Mouse (Mus musculus) thymus, adult 18-20 months (tissue): Measurements from ENCODE around the gene Lhcgr.
"Not testable (repeated sequence)": the region's sequence is repeated elsewhere in the genome, so short reads cannot be mapped to it uniquely, and the experiment has no call there.

ENCODE experiments used
- DNase-seq, 2 experiments: peaks; one replicate each; pipeline ENCODE4 v3.0.0; 2022; ENCODE audit warnings: mixed read lengths in 2 of 2

The Lhcgr gene

DNA sequence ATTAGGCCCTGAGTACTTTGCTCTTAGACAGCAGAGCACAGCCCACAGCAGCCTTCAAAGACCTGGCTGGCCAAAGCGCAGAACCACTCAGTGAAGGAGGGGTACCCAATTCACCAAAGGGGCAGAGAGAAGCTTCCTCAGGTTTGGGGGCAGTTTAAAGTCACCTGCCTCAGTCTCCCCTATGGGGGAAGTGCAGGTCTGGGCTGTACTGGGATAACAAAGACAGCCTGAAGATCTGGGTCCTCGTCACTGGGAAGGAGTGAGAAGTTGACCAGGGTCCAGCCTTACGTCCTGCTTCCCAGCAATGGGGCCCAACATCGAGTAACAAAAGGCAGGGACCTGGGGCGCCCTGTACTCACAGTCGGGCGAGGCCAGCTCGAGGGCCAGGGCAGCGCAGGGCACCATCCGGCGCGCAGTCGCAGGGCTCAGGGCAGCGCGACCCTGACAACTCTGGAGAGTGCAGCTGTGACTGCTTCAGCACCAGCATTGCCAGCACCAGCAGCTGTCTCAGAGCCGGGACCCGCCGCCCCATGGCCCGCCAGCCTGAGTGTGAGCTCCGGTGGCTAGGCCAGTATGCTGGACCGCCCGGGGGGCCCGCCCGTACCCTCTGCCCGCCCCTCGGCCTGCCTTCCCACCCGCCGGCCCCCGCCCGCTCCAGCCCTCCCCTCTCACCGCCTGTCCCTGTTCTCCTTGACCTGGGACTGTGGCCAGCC lies at the start of gene Lhcgr:
Gene Lhcgr, minus strand, starts transcription at position 551 of the 713 bp plus-strand sequence.
- DNase-seq: no peak

DNA sequence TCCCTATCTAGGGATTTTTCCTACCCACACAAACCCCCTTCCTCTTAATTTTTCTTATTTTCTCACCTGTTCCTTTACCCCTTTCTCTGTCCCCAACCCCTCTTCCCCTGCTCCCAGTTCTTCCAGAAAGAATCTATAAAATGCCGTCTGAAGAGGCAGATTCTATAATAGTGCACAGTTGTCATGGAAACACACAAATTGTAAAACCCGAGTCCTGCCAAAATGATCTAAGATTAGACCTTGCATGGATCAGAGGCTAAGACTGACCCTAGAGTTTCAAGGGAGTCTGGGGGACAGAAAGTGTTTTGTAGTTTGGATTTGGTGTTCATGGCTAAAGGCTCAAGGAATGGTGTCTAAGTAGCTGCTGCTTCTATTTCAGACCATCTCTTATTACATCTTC lies 25.8 kb upstream of the Lhcgr start:
- DNase-seq: no peak

DNA sequence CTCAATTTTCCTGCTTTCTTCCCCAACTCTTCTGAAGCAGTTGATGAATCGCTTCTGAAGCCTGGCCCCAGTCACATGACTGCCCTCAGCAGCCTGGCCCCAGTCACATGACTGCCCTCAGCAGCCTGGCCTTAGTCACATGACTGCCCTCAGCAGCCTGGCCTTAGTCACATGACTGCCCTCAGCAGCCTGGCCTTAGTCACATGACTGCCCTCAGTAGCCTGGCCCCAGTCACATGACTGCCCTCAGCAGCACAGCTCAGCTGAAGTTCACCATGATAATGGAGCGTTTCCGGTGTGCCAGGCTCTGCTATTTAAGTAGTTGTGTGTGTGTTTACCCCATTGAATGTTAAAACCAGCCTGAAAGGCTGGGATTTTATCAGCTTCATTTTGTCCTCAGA lies 21.2 kb upstream of the Lhcgr start:
- not testable (repeated sequence) for DNase-seq

DNA sequence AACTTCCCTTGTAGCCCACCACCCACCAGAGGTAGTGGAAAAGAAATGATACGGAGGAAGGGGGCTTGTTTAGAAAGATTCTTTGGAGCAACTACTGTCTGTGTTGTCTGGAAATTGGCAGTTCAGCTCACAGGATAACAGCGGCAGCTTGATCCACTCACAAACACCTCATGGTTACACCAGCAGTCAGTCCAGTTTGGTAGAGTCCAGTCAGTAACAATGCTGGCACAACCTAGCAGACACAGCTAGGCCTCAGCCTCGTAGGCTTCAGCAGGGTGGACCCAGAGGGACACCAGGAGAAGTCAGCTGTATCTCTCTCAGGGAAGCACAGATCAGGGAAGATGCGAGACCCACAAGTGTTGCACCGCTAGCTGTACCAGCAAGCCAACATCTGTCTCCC lies 19.0 kb upstream of the Lhcgr start:
- no peak for DNase-seq

DNA sequence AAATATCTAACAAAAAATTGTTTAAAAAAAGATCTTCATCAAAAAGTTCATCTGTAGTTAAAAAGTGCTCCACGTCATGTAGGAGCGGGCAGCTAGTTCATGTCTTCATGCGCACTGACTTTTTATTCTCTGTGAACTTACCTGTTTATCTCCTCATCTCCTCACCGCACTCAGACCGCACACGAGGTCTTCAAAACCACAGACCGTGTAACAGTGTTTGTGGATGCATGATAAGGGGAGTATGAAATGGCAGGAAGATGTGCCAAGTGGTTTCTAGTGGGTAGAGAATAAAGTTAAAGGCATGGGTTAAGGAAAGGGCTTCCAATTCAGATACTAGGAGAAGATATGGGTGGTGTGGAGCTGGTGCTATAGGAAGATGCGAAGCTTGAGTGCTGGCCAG lies 14.6 kb upstream of the Lhcgr start:
- no peak for DNase-seq

DNA sequence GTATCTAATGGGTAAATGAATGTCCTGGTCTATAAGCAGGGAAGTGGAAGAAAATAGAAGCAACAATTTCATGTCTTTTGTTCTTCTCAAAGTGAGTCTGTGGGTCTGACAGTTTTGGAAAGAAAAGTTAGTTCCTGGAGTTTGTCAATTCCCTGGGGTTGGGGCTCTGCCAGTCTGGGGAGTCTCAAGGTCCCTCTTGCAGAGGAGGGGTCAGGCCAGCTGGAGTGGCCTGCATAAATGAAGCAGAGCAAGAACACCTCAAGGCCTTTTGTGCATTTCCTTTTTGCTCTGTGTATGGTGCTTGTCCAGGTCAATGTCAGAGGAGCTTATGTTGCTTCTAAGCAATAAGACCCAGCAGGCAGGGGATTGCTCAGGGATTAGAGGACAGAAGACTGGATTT lies 11.7 kb upstream of the Lhcgr start:
- DNase-seq: no peak

DNA sequence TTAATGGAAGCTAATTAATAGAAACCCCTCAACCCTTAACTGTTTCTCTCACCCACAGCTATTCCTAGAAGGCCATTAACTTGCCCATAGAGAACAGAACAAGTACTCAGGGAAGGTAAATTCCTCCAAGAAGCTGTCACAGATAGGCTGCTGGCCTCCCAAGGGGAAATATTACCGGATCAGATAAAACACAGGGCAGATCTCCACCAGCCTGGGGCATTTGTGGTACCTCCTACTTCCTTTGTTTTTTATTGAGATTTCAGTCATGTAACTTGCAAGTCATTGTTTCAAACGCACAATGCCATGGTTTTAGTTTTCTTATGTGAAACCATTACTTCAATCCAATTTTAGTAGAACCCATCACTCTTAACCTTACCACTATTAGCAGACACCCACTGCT lies 1.1 kb downstream of the Lhcgr start:
- no peak for DNase-seq

DNA sequence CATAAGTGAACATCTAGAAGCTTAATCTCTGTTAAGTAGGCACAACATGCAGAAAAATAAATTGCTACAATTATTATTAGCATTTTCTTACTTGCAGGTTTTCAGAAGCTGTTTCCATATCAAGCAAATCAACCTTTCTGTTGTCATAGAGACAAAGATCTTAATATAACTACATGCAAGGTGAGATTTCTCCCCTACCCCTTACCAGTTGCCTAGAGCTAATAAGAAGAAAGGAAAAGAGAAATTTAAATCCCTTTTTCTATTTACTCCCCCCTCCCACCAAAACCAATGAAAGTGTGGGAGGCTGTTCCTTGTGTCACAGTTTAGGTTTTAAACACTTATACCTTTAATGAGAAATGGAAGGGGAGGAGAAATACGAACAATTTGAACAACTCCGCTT lies 3.4 kb downstream of the Lhcgr start:
- DNase-seq: no peak

DNA sequence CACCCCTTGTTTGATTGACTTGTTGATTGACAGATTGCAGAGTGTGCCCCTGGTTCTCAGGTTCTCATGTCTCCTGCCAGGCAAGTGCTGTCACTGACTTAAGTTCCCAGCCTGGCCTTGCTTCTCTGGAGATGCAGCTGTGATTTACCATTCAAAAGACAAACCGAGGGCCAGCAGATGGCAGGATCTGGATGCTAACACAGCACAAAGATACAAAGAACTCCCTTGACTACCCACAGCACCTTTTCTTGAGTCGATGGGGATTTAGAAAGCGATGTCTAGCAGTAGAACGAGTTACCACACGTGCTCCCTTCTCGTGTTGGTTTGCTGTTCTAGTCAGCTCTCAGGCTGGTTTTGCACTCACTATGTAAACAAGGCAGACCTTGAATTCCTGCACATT lies 4.9 kb downstream of the Lhcgr start:
- DNase-seq: no peak

DNA sequence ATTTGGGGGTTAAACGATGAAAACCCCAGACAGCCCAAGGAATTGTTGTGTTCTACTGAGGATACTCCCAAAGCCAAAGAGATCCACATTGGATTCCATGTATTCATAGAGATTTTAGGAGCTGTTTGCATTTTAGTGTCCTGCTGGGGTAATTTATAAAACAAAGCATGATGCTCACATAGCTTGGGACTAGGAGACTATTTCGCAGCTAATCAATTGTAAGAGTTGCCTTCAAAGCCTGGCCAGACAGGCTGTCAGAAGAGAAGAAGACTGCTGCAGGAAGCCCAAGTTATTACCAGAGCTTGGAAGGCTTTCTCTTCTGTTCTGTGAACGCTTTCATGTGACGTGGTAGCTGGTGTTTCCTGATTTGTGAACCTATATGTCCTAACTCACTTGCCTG lies 5.4 kb downstream of the Lhcgr start:
- no peak for DNase-seq

DNA sequence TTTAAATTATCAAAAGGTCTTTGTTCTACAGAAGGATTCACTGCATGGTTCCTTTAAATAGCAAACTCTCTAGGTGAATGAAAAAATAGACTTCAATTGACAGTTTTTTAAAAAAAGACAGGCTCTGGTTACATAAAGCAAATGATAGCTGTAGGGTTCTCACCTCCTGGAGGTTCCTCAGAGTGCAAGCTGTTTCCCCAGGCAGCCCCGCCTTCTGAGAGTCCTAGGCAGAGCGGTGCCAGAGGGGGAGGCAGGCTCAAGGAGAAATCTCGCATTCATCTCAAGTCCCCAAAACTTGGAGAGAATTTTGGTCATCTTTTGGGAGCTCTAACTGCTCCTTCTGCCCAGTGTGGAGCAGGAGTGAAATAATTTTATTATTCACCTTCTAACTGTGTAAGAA lies 12.6 kb downstream of the Lhcgr start:
- no peak for DNase-seq

DNA sequence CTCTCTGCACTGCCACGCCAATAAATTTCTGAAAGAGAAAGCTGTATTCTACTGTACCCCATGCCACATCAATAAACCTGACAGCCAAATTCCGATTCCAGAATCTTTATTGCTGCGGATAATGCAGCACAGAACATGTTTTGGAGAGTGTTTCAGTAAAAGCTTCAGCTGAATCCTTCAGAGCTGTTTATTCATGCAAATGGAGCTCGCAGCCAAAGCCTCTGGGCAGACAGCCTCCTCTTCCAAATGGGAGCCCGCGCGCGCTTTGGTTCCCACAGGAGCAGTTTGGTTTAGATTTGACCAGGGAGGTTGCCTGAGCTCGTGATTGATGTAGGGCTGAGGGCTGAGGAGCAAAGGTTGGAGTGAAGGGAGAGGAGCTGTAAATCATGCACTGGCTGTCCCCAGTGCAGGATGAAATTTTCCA lies 17.7 kb downstream of the Lhcgr start:
- no peak for DNase-seq

DNA sequence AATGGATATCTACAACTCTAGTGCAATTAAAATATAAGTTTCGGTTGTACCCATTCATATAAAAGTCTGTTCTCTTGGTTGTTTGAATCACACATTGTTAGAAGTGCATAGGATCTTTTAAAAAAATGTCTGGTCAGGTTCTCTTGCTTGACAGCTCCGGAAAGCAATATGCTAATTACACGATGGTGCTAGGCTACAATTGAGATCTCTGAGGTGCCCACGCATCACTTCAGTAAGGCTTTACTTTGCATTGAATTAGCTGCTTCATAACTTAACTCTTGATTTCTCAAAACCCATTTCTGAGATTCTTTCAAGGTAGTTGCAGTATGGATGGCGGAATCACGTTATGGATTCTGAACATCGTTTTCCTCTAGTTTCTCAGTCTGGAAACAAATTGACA lies 21.7 kb downstream of the Lhcgr start:
- no peak for DNase-seq

DNA sequence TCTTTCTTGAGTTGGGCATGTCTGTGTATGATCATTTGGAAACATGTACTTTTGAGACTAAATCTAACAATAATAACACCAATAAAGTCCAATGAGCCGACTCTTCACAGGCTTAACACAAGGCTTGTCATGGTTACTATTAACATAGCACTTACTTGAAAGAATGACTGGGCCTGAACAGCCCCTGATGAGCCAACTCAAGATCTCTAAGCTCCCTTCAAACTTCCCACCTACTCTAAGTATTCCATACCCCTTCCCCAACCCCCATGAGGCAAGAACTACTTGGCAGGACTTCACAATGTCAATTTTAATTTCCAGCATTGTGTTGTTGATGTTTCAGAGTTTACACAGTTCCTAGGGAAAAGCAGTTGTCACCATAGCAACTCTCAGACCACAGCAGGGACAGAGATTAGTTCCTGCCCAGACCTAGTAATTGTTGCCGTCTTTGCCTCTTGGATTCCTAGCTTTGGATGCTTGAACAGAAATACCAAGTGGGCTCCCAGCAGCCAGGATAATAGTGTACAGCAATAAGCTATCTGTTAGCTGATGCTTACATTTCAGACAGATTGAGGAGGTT lies 22.4 kb downstream of the Lhcgr start:
- DNase-seq: no peak

DNA sequence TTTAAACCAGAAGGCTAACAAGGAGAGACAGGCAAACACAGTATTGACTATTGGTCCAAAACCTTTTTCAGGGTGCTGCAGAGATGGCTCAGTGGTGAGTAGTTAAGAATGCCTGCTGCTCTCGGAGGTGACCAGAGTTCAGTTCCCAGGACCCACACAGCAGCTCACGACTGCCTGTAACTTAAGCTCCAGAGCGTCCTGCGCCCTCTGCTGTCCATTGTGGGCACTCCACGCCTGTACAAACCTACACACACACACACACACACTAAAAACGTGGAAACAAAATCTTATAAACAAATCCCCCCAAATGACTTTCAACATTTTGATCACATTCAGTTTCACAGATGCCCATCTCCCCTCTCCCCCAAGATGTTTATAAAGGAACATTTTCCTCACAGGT lies 24.9 kb downstream of the Lhcgr start:
- DNase-seq: no peak

DNA sequence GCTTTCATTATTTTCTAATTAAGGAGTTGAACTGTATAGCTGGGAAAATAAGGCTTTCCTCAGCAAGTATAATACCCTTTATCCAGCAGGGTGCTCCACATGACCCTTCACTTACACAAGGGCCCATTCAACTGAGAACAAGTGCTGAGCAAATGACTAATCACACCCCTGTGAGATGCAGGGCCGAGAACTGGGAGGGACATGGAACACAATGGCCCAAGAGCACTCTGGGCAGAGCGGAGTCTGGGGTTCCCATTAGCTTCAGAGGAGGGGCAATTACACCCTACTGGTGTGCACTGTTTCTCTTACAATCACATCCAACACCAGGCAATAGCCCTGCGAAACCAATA lies 27.7 kb downstream of the Lhcgr start:
- no peak for DNase-seq

DNA sequence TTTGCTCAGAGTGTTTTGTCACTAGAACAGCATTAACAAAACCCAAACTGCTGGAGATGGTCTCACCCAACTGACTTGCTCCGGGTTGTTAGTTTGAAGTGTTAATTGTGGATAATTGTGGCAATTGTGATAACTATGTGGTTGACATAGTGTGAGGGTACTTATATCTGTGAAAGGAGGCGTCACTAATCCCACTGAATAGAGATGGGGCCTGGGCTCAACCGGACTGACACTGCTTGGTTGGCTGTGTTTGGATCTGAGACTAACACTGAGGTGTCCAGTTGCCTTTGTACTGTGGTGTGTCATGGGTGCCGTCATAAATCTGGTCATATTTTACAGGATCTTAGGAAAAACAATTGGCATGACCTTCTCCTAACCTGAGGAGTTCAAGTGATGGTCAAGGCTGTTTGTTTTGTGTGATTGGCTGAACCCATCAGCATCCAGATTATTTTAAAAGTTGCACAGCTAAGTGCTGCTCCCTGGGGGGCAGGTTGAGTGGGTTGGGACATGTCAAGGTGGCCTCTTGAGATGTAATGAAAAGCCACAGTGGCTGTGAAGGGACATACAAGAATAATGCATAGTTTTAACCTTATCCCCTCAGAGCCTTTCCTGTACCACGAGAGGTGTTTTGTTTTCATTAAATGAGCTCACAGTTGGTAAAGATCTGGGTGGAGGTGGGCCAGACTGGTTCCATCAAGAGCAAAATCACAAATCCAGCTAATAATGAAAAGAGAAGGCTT lies 28.2 kb downstream of the Lhcgr start:
- DNase-seq: no peak

DNA sequence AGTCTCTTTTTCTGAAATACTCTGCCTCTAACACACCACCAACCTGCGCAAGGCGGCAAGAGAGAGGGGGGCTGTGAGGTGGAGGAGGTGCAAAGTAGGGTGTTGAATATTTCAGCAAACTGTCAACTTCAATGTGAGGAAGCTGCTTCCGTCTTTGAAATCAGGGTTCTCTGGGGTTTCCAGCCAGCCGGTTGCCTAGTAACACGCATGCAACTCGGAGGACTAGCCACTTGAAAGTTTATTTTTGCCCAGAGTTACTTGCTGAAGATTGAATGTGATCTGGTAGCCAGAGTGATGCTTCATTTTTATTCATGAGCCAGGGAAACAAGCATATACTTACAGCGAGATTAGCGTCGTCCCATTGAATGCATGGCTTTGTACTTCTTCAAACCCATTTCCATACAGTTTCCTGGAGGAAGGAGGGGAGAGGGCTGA lies 33.8 kb downstream of the Lhcgr start:
- no peak for DNase-seq

DNA sequence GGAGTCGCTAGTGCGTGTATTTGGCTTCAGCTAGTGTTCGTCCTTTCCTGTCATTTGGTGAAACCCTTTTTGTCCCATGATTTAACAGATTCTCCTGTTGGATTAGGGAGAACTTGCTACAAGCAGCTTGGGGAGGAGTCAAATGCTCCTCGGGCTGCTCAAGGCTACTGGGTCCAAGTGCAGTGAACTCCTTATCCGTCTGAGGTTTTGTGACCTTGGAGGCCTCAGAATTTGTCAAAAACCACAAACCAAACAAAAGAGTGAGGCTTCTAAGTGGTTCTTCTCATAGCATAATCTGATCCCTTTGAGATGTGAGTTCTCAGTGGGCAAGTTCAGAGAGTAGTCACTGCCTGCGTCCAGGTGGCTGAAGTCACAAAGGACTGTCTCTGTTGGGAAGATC lies 36.0 kb downstream of the Lhcgr start:
- no peak for DNase-seq

DNA sequence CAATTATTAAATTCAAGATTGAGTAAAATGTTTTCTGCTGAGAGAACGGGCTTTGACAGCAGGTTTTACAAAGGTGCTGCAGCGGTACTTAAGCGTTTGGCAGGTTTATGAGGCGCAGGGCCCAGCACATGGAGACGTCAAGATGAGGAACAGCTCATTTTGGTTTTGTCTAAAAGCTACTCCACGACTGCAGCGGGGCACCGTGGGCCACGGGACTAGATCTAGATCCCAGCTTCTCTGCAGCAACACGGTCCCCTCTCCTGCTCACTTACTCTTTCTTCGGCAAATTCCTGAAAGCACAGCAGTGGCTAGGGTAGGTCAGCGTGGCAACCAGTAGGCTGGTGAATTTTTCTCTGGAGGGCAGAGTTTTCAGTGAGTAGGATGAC lies 38.3 kb downstream of the Lhcgr start:
- DNase-seq: no peak

DNA sequence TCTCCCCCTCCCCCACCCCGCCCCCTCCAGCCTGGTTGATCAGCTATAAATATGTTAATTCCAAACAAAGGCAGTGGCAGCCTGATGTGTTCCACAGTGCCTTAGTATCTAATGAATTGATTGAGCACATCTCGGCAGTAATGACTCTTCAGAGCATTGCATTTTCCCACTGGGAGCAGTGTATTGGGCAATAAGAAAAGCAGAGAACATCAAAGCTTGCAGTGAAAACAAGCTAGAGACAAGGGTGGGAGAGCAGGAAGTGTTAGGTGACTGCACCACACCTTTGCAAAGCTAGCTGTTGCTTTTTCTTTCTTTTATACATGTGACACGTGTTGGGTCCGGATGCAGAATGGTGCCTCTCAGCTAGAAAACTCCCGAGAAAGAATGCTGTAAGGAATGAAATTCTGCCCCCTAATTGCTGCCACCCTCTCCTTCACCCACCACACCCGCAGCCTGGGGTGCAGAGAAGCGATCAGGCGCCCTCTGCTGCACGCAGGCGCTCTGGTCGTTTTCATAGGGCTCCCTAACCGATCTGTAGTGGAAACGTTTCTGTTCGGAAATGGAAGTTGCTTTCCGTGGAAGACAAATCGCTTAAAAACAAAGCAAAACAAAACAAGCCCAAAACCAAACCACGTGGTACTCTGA lies 38.8 kb downstream of the Lhcgr start:
- peak; percentile 16 to 31 for DNase-seq

DNA sequence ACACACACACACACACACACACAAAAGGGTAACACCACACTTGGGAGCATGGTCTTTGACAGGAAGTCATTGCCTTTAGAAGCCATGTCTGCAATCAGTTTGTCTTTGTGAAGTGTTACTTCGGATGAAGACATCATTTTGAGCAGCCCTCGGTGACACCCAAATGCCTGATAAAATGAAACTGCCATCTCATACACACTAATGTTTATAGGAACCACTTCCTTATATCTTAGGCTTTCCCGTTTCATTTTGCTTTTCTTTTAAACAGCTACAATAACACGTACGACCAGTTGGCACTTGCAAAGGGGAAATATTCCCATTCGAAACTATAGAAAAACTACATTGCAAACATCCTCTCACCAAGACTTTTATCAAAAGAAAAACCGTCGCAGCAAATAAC lies 42.1 kb downstream of the Lhcgr start:
- DNase-seq: no peak

DNA sequence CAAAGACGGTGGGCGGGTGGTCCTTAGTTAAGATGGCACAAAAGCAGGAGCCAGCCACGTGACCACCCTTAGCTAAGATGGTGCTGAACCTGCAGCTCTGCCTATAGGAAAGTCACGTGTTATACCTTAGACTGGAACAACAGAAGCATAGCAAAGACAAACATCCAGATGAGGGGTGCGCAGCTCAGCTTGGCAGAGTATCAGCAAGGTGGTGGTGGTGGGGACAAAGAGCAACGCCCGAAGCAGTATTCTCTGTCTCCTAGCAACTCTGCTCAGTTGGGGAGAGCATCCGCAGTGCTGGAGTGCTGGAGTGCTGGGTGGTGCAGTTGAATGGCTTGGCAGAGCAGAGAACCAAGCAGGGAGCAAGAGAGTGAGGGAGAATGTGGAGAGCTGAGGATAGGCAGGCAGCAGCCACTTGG lies 85.5 kb downstream of the Lhcgr start:
- no peak for DNase-seq

DNA sequence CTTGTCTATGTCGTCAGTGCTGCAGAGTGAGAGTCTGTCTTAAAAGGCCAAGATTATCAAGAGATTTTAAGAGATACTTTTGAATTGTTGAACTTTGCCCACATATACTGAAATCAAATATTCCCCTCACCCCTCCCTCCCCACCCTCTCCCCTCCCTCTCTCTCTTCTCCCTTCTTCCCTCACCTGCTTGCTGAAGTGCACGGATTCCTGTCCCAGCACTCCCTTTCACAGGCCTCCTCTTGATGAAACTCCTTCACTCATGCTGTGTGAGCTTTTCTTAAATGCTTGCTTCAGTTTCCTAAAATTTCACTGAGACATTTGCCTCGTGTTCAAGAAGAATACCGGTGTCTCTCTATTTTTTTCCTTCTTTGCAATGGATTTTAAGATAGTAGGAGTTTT lies 88.7 kb downstream of the Lhcgr start:
- no peak for DNase-seq
